Mouse (Mus musculus): ENCODE data around the gene Abcg8.

DNA sequence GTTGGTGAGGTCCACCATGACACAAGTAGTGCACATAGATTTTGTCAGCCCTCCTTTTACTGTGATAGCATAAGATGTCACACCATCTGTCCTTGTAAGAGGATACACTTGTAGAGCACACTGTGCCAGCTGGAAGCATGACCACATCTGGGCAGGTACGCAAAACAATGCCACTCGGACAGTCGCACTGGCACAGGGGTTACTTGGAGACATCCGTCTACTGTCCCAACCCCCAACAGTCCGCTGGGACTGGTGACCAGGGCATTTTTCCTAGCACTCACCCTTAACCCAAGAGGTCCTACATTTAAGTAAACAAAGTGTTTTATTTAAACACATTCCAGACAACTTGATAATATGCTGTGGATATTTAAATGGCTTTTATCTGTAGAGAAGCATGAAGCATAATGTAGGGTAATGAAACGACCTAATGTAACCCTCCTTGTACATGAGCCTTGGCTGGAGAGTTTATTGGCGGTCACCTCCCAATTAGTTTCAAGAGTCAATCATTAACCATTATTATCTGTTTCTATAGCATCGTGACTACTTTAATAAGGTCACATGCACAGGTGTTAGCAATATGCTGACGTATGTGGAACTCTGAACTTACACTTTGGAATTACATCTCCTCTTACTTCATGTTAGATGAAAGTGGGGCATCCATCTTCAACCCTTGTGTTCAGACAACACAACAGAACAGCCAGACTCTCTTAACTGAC is 25.6 kb upstream of the Abcg8 start:
- TF ChIP-seq CTCF (IDR thresholded peaks at IDR 0.05; ENCODE audit: insufficient read depth, low read length) (no peak), POLR2A (IDR thresholded peaks at IDR 0.05; ENCODE audit: borderline replicate concordance, extremely low read depth, low read depth, low read length) (no peak)
